Mouse (Mus musculus) kidney, postnatal 14 days (tissue): Measurements from ENCODE around the gene Spata25.

ENCODE experiments used
- DNase-seq: peaks from one replicate; pipeline ENCODE4 v3.0.0; 2022; ENCODE audit warnings: mixed read lengths

Spata25 gene

GRCm38 (mm10) chr2:164850061-164850460 lies 21.7 kb upstream of the Spata25 start:
- no peak for DNase-seq

- DNase-seq: no peak
Measured at GRCm38 (mm10) chr2:164845782-164846181, 17.4 kb upstream of the Spata25 start.

DNA sequence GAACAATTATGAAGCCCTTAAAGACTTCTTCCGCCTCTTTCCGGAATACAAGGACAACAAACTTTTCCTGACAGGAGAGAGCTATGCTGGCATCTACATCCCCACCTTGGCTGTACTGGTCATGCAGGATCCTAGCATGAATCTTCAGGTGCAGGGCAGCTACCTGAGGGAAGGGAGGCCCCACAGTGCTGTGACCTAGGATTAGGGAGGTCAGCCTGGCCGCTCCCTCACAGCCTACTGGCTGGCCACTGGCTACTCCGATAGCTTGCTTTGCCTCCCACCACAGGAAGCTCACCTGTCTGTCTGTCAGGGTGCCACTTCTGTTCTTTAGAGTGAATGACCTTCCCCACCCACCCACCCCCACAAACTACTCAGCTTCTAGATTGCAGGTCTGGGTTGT lies 6.8 kb upstream of the Spata25 start:
- DNase-seq: no peak

DNA sequence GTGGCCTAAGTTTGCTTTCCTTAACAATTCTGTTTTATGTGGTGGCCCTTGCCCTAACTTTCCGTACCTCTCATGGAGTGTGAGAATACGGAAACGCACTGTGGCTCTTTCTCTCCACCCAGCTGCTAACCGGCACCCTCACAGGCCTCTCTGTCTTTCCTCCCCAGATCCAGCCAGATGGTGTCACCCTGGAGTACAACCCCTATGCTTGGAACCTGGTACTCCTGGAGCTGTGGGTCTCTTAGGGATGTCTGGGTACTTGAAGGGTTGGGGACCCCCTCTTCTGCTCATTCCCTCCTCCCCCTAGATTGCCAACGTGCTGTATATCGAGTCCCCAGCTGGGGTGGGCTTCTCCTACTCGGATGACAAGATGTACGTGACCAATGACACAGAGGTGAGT lies 6.2 kb upstream of the Spata25 start:
- peak; percentile 26 for DNase-seq

DNA sequence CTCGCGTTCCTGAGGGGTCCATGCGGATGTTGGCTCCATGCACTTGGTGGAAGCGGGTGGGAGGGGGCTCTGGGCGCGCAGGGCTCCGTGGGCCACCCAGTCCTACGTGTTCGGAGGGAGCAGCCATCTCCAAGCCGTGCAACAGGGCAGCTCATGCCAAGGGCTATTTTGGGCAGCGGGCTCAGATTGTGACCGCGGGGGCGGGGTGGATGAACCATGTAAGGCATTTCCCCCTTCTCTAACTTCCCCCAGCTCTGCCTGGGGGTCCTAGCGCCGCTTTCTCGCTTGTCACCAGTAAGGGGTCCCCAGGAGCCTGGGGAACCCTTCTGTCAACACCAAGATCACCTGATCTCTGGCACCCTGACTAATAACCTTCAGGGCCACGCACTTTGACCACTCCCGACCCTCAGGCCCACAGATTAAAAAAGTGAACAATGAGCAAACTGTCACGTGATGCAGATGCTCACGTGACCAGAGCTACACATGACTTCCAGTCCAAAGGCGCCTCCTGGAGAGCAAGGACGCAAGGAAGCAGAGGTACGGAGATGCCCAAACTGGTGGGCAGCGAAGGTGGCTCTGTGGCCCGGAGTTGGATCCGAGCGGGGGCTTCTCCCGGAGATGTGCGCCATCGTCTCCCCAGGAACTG lies 5.1 kb upstream of the Spata25 start, which contains the start of gene Neurl2:
Gene Neurl2 (minus strand): TSS at position 143 of the 646 bp plus-strand sequence.
- peak; percentile 96 for DNase-seq

GRCm38 (mm10) chr2:164832748-164833301 lies 4.5 kb upstream of the Spata25 start, which contains the start of gene Ctsa:
Gene Ctsa, plus strand, starts transcription at chr2:164832873.
- DNase-seq: peak; percentile 82

GRCm38 (mm10) chr2:164832032-164832747 lies 3.9 kb upstream of the Spata25 start:
- no peak for DNase-seq

- DNase-seq: peak; percentile 65
Measured at GRCm38 (mm10) chr2:164831029-164831428, 2.7 kb upstream of the Spata25 start.

DNA sequence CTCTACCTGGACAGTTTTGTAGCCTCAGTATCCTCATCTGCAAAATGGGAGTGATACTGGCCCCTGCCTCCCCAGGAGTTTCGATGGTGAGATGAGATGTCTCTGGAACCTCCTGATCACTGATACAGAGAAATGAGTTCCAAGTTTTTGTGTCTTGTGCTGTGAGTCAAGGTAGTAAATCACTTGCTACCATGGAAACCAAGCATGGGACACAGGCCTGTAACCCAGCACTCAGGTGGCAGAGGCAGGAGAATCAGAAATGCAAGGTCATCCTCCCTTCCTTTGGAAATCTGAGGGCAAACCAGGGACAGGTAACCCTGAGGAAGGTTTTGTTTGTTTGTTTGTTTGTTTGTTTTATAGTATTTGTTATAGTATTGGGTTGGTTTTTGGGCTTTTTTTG lies 753 bp upstream of the Spata25 start:
- no peak for DNase-seq

GRCm38 (mm10) chr2:164827146-164827850 lies 1.0 kb downstream of the Spata25 start:
- no peak for DNase-seq

- no peak for DNase-seq
Measured at GRCm38 (mm10) chr2:164825521-164825920, 2.8 kb downstream of the Spata25 start.

DNA sequence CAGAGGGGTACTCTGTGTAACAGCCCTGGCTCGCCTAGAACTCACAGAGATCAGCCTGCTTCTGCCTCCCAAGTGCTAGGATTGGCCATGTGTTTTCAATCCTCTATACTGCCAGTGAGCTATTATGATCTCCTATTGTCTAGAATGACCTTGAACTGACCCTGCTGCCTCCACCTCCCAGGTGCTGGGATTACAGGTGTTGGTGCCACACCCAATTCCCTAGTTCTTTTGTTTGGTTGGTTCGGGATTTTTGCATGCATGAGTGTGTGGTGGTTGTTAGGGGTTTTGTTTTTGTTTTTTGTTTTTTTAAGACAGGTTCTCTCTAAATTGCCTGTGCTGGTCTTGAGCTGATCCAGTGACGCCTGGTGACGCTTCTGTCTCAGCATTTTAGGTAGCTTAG lies 4.4 kb downstream of the Spata25 start:
- no peak for DNase-seq

DNA sequence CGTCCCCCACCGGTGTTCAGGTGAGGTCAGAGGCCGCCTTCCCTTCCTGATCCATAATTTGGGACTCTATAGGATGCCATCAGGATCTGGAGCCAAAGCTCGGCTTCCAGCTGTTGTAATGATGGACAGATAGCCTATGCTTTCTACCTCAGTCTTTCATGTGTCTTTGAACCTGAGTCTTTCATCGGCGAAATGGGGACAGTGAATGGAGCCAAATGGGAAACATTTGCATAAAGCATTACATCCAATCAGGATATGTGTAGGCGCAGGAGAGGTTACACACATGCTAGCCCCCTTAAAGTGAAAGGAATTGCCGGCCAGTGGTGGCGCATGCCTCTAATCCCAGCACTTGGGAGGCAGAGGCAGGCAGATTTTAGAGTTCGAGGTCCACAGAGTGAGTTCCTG lies 5.2 kb downstream of the Spata25 start:
- no peak for DNase-seq

- peak; percentile 100 for DNase-seq
Measured at GRCm38 (mm10) chr2:164822636-164823165, 5.6 kb downstream of the Spata25 start, which contains the start of gene Zswim1. Gene Zswim1, plus strand, starts transcription at chr2:164822686.

DNA sequence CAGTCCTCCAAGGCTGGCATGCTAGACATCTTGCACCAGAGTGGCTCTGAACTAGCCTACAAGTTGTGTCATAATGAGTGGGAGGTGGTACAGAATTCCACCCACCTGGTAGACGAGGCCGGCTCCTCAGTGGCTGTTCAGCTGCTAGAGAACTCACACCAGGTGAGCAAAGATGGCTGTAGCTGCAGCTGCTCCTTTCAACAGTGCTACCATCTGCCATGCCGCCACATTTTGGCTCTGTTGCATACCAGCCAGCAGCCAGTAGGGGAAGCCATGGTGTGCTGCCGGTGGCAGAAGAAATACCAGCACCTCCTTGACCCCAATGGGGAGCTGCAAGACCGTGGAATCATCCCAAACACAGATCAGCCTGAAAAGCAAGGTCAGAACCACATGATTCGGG lies 7.3 kb downstream of the Spata25 start:
- DNase-seq: no peak

- no peak for DNase-seq
Measured at GRCm38 (mm10) chr2:164817703-164818102, 10.6 kb downstream of the Spata25 start.

DNA sequence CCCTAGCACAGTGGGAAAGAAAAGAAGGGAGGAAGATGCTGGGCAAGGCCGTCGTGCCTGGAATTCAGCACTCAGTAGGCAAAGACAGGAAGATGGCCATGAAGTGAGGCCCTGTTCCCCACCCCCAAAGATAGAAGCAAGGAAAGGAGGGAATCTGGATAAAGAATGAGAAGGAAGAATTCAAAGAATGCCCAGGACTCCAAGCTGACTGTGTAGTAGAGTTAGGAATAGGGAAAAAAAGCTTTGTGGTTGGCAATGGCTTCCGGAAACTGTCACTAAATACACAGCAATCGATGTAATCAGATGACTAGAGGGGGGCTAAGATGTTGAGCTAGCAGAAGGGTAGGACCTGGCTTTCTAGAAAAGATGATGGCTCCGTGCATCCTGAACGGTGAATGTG lies 11.1 kb downstream of the Spata25 start:
- DNase-seq: no peak

- DNase-seq: no peak
Measured at GRCm38 (mm10) chr2:164815821-164816220, 12.5 kb downstream of the Spata25 start.

GRCm38 (mm10) chr2:164815348-164815747 lies 13.0 kb downstream of the Spata25 start:
- no peak for DNase-seq

DNA sequence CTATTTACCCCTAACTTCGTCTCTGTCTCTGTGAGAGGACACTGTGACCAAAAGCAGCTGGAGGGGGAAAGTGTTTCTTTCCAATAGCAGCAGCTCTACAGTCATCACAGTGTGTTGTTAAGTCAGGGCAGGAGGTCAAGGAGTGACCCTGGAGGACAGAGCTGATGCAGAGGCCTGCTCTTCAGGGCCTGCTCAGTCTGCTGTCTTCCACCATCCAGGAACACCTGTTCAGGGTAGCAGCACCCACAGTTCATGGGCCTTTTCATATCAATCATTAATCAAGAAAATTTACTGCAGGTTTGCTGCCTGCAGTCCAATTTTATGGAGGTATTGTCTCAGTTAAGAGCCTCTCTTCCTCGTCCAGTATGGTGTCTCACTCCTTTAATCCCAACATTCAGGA lies 14.8 kb downstream of the Spata25 start:
- DNase-seq: no peak

DNA sequence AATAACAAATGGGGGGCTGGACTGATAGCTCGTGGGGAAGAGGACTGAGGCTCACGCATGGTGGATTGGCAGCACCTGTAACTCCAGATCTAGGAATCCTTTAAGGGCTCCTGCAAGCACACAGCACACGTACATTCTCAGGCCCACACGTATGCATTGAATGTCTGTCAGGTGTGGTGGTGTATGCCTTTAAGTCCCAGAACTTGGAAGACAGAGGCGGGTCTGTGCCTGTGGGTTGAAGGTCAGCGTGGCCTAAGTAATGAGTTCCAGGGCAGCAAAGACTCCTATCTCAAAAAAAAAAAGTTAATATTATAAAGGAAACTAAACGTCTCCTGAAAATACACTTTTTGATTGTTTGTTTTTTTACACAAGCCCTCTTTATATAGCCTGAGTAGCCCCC lies 21.7 kb downstream of the Spata25 start:
- no peak for DNase-seq

GRCm38 (mm10) chr2:164805332-164805718 lies 23.0 kb downstream of the Spata25 start:
- no peak for DNase-seq
